Mouse (Mus musculus): Measurements from ENCODE around the gene Fev. TPM values are rescaled to one million over a fixed set of nuclear protein-coding genes. Genes with fewer than 3 reads are reported as not detected.

Fev gene
- polyA plus RNA-seq, 1 experiment from 2014 or later, result 0.53 TPM

GRCm38 (mm10) chr1:74850251-74850650 lies 35.0 kb downstream of the Fev start:
- 32% methylated on average over 6 of the region's 6 CpGs for WGBS
- Histone ChIP-seq H3K9me3 (replicated peaks) (no peaks in the 10 kb centered on the region), H3K4me1 (peaks cover 13% of the 10 kb centered on the region), H3K36me3 (no peaks in the 10 kb centered on the region), H3K4me2 (no peak overlapping the region), H3K27ac (no peak overlapping the region), H3K27me3 (peaks cover 80% of the 10 kb centered on the region), H3K9ac (no peak overlapping the region), H3K4me3 (replicated peaks) (no peak overlapping the region)
- ATAC-seq (replicated peaks; ENCODE audit: low FRiP score), result no peak

GRCm38 (mm10) chr1:74848946-74849345 lies 36.3 kb downstream of the Fev start:
- Histone ChIP-seq H3K36me3 (no peaks in the 10 kb centered on the region), H3K4me2 (no peak overlapping the region), H3K27me3 (peaks cover 69% of the 10 kb centered on the region), H3K4me1 (peaks cover under 1% of the 10 kb centered on the region; the same call in 1 of the 2 replicates), H3K27ac (no peak overlapping the region), H3K9ac (no peak overlapping the region), H3K4me3 (replicated peaks) (no peak overlapping the region), H3K9me3 (replicated peaks) (no peaks in the 10 kb centered on the region)
- WGBS, result 44% methylated on average over 5 of the region's 5 CpGs
- ATAC-seq (replicated peaks; ENCODE audit: low FRiP score), result no peak

DNA sequence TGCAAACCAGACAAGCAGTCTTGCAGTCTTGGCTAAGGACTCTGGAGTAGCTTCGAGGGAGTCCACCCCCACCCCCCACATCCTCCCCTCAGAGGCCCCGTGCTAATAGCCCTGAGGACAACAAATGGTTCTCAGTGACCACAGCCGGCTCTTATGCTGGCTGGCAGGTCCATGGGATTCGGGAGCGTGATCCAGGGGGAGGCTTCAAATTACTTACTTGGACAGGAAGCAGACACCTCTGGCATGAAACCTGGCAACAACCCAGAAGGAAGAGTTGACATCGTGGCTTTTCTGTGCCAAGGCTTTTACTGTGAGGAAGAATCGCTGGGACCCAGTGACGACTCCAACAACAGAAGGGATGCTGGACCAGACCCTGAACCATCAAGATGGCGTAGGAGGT lies 38.9 kb downstream of the Fev start:
- Histone ChIP-seq H3K27me3 (peaks cover 43% of the 10 kb centered on the region), H3K9me3 (replicated peaks) (no peaks in the 10 kb centered on the region), H3K9ac (no peak overlapping the region), H3K4me3 (replicated peaks) (no peak overlapping the region), H3K36me3 (no peaks in the 10 kb centered on the region), H3K4me1 (no peaks in the 10 kb centered on the region), H3K27ac (no peak overlapping the region), H3K4me2 (no peak overlapping the region)
- no peak for ATAC-seq (replicated peaks; ENCODE audit: low FRiP score)
- WGBS, result 23% methylated on average over 9 of the region's 9 CpGs

DNA sequence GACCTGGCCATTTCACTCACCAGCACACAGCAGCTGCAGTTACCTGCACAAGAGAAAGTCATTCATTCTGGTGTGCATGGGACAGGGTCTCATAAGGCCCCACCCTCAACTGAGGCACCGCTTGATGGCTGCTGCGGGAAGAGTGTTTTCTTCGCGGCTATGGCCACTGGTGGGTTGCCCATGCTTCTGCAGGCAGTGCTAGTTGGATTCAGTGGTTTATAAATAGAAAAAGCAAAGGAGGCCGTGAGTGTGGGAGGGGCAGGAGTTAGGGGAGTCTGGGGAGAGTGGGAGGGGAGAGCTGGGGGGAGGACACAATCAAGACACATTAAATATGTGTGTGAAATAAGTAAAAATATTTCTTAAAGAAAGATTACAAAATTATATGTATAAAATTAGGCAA lies 42.1 kb downstream of the Fev start:
- Histone ChIP-seq H3K36me3 (no peaks in the 10 kb centered on the region), H3K4me1 (no peaks in the 10 kb centered on the region), H3K4me2 (no peak overlapping the region), H3K9ac (no peak overlapping the region), H3K27me3 (peaks cover 13% of the 10 kb centered on the region; the same call in 1 of the 2 replicates), H3K4me3 (replicated peaks) (no peak overlapping the region), H3K27ac (no peak overlapping the region), H3K9me3 (replicated peaks) (no peaks in the 10 kb centered on the region)
- ATAC-seq (replicated peaks; ENCODE audit: low FRiP score), result no peak
- 82% methylated on average over 5 of the region's 5 CpGs for WGBS

DNA sequence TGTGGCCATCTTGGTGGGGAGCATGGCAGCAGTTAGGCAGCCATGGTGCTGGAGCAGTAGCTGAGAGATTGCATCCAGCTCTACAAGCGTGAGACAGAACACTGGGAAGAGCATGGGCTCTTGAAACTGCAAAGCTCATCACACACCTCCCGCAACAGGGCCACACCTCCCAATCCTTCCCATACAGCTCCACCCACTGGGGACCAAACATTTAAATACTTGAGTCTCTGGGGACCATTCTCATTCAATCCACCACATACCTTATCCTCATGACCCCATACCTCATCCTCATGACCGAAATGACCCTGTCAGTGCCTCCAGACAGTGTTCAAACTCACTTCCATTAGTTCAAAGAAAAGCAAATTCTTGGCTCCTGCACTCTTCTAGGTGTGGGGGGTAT lies 52.0 kb downstream of the Fev start:
- no peak for ATAC-seq (replicated peaks; ENCODE audit: low FRiP score)
- Histone ChIP-seq H3K9ac (no peak overlapping the region), H3K27ac (no peak overlapping the region), H3K9me3 (replicated peaks) (no peaks in the 10 kb centered on the region), H3K4me3 (replicated peaks) (no peak overlapping the region), H3K36me3 (no peaks in the 10 kb centered on the region), H3K27me3 (no peaks in the 10 kb centered on the region), H3K4me2 (no peak overlapping the region), H3K4me1 (no peaks in the 10 kb centered on the region)
- WGBS, result 87% methylated on average over 3 of the region's 3 CpGs

MicroRNAs within 50 kb of the gene (microRNA counts, 519-probe panel; counts per million panel counts)
- 2,258 counts per million, percentile 28 among the panel's probes with 10 or more counts for microRNA mmu-miR-375

Small RNA genes lying within 50 kb of the gene (microRNA-seq; reads per million reads assigned to microRNA genes)
- gene Mir375, result 1,368 reads per million, percentile 81 among the genes with 10 or more reads in this experiment

Other genes with a start within 250 kb of the Fev start
- 17.4 and 19.5 TPM in 2 replicates for gene Ttll4, start 223.7 kb downstream of the Fev start, polyA plus RNA-seq (2015; fragmentation: Nextera tagmentation; extraction: Ambion mirVana)
- gene Cyp27a1, start 171.8 kb downstream of the Fev start, polyA plus RNA-seq (2015; fragmentation: Nextera tagmentation; extraction: Ambion mirVana), result 7.2 and 7.6 TPM in 2 replicates
- gene Prkag3, start 136.2 kb downstream of the Fev start, polyA plus RNA-seq (2015; fragmentation: Nextera tagmentation; extraction: Ambion mirVana), result 0.44 and 0.73 TPM in 2 replicates
- gene Wnt6, start 113.5 kb downstream of the Fev start, polyA plus RNA-seq (2015; fragmentation: Nextera tagmentation; extraction: Ambion mirVana), result 2.0 and 2.3 TPM in 2 replicates
- gene Wnt10a, start 93.9 kb downstream of the Fev start, polyA plus RNA-seq (2015; fragmentation: Nextera tagmentation; extraction: Ambion mirVana), result 0.43 and 0.89 TPM in 2 replicates
- gene Cdk5r2, start 30.5 kb downstream of the Fev start, polyA plus RNA-seq (2015; fragmentation: Nextera tagmentation; extraction: Ambion mirVana), result 0.05 TPM in 1 of 2 replicates, not detected in the other
- gene Cryba2, start 7.7 kb upstream of the Fev start, polyA plus RNA-seq (2015; fragmentation: Nextera tagmentation; extraction: Ambion mirVana), result not detected in 2 replicates
- gene Cfap65, start 50.2 kb upstream of the Fev start, polyA plus RNA-seq (2015; fragmentation: Nextera tagmentation; extraction: Ambion mirVana), result 0.03 TPM in 1 of 2 replicates, not detected in the other
- 2.2 and 2.9 TPM in 2 replicates for gene Ihh, start 66.3 kb upstream of the Fev start, polyA plus RNA-seq (2015; fragmentation: Nextera tagmentation; extraction: Ambion mirVana)
- gene Nhej1, start 239.8 kb upstream of the Fev start, polyA plus RNA-seq (2015; fragmentation: Nextera tagmentation; extraction: Ambion mirVana), result 10.3 and 10.6 TPM in 2 replicates
- gene Slc23a3, start 248.5 kb upstream of the Fev start, polyA plus RNA-seq (2015; fragmentation: Nextera tagmentation; extraction: Ambion mirVana), result 2.5 and 4.3 TPM in 2 replicates

Measured in kidney, embryonic 15.5 days (tissue).